Mouse (Mus musculus): ENCODE measurements around the gene Vdac2.
A peak's percentile ranks its signal among the peaks of the same experiment; 100 is the strongest.

Gene Vdac2

DNA sequence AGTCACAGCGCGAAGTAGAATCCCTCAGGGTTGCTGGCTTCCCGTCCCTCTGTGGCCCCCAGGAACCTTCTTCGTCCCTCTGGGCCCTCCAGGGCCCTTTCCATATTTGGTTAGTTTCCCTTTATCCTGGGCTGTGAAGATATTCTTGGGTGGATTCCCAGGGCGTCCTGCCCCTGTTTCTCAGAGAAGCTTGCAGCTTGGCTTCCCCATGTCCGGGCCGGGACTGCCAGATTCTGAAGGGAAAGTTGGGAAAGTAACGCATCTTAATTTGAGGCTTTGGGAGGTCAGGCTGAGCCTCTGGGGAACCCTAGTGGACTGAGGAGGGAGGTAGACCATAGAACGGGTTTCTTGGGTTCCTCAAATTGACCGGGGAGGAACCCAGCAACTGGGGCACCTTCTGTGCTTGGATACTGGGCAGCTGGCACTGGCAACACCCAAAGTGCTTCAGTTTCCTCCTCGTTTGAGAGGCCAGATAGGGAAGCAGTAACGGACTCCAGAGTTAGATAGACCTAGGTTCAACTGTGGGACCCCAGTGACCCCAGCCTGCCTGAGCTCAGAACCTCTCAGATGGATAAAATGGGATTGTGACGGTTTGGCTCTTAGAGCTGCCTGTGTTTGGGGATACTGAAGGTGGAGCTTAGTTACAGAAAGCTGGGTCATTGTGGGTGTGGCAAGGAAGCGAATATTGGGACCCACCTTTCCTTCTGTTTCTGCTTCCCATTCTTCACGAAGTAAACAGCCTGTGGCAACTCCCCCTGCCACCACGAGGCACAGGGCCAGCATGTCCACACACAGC is 27.2 kb downstream of the Vdac2 start:
- DNase-seq (ENCODE audit: low read depth, low spot score), result no peak

DNA sequence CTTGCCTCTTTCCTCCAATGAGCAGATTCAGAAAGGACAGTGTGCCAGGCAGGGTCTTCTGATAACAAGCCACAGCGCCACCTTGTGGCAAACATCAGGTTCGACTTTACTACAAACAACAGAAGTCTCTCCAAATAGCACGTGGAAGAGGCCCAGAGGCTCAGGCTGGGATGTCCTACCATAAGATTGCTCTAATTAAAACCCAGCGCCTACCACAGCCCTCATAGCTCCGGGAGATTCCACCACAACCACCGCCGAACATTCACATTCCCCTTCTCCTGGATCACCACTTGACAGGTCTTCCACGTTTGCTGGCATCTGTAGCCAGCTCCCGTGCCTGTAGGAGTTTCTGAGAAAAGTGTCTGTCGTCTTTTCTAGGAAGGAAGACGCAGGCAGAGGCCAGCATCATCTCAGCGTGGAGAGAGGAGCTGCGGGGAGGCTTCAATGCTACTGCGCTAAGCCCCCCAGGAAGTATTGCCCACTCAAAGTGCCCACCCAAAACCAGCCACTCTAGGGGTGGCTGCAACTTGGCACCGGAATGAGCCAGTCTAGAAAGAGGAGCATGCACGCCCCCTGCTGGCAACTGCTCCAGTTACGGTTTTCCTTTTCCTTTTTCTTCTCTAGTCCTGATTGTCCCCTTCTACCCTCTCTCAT is 28.5 kb downstream of the Vdac2 start:
- DNase-seq (ENCODE audit: low read depth, low spot score), result peak; percentile 87

DNA sequence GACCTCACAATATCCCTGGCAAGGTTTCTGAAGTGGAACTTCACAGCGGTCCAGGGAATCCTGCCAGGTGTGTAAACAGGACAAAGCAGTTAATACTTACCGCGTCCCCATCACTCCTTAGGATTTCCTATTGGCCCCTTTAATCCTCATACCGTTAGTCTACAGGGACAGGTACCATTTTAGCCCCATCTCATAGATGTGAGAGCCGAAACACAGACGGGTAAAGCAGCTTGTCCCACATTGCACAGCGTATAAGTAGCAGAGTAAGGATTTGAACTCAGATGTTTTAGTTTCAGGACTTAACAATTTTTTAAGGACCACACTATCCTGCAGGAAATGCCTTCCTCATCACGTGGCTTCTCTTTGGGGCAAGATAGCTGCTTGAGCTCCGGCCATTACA is 29.2 kb downstream of the Vdac2 start:
- no peak for DNase-seq (ENCODE audit: low read depth, low spot score)

DNA sequence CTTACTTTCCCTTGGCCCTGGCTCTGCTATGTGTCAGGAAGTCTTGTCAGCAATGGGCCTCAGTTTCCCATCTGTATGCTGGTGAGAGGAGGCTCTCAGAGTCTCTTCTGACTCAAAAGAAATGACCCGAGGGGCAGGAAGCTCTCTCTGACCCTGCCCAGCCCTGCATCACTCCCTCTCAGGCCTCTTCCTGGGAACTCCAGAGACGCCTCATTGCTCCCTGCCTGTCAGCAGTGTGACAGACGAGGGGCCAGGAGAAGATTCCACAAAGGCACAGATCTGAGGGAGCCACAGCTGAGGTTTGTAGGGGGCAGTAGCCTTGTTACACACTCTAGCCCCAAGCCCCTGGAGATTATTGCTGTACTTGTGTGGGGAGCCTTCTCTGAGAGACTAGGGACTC is 30.9 kb downstream of the Vdac2 start:
- no peak for DNase-seq (ENCODE audit: low read depth, low spot score)

DNA sequence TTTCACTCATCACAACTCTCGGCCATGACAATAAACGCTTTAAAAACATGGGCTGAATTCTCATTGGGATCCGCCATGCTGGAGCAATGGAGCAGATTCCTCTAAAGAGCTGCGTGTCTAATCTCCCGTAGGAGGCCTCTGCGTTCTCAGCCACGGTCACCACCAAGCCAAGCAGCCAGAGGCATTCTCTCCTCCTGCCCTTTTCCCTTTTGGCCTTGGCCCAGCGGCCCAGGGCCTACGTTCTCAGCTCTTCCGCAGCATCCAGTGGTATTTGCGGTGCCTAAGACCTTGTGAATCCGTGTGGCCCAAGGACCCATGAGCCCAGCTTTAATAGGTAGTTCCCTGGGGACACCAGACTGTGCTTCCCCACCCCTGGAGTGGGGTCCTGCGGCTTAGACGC is 31.8 kb downstream of the Vdac2 start:
- no peak for DNase-seq (ENCODE audit: low read depth, low spot score)

DNA sequence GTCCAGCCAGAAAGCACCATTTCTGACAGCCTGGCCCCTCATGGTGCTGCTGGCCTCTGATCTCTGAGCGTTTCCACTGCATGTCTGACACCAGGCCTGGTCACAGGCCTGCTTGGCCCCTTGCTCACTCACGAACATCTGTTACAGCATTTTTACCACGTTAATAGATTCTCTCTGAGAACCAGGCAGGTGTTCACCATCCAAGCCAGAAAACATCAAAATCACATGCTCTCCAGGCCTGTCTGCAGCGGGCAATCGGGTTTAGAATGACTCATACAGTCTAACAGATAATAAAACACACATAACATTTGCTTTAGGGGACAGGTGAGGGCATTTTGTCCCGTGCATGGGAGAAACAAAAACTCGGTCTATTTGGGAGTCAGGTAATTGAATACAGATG is 41.3 kb downstream of the Vdac2 start:
- no peak for DNase-seq (ENCODE audit: low read depth, low spot score)

DNA sequence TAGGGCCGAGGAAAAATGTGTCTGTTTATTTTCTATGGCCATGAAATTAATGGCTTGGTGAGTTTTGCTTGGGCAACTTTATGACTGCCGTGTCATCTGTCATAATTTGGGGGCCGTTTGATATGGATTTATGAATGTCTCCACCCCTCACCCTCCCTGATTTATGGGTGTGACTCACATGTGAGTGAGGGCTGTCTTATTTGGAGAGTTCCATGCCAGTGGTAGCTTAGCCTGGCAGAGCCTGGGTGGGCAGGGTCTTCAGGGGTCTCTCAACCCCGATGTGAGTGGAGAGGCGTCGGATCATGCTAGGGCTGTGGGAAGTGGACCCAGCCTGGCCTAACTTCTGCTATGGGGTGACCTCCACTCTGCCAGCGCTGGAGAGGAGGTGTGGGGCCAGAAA is 41.8 kb downstream of the Vdac2 start:
- DNase-seq (ENCODE audit: low read depth, low spot score), result no peak

DNA sequence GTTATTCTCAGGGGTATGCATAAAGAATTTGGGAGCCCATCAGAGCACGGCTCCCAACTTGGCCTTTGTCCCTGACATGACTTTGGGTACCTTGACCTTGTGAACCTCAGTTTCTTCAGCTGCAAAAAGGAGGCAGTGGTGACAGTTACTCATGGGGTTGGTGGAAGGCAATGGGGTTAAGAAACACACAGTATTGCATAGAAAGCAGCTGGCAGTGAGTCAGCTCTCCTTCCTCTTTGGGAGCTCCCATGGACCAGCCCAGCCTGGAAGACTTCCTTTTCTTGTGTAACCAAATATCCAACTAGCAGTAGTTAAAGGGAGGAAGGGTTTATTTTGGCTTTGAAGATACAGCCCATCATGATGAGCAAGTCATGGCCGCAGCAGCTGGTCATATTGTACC is 65.4 kb downstream of the Vdac2 start:
- DNase-seq (ENCODE audit: low read depth, low spot score), result no peak

DNA sequence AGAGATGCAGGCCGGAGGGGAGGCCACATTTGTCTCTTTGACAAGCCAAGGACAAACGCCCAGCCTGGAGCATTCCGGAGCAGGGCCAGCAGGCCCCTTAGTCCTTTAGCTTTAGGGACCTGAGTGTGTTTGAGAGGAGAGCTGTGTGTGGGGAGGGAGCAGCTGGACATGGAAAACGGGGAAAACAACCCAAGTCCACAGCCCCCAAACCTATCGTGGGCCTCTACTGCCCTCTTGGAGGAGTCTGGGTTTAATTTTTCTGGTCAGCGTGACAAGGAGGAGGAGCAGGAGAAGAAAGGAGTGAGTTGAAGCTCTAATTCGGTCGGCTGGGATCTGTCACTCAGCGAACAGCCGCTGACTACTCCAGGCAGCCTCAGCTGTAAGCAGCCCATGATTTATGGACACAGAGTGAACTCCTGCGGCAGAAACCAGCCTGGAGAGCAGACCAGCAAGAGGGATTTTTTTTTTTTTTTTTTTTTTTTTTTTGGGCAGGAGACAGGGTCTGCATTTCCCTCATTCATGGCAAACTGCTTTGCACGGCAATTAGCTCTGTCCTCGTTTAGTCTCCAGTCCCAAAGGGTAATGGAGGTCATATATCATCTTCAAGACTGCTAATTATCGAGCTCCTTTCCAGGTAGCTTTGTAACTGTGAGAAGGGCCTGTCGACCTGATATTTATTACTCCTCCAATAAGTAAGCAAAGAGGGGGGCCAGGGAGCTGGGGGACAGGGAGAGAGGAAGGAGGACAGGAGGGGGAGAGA is 66.7 kb downstream of the Vdac2 start:
- DNase-seq (ENCODE audit: low read depth, low spot score), result no peak

DNA sequence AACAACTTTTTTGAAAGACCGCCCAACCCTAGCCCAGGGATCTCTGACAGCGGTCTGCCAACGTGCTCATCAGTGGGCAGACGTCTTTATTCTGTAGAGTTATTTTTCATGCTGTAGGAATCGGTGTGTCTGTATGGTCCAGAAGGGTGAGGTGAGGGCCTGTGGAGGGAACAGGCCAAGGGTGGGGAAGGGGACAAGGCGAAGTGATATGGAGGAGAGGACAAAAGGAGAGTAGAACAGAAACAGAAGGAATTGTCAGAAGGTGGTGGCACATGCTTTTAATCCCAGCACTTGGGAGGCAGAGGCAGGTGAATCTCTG is 67.3 kb downstream of the Vdac2 start:
- DNase-seq (ENCODE audit: low read depth, low spot score), result no peak
